Mouse (Mus musculus) heart, postnatal 0 days (tissue): Measurements from ENCODE around the gene U2af1l4. TPM values are rescaled to one million over a fixed set of nuclear protein-coding genes. Genes with fewer than 3 reads are reported as not detected.

Experiments used
- ATAC-seq: fragments of 200-750 bp; cut with Nextera tagmentation; 2 replicates; pipeline ENCODE4 v1.8.0; 2017; ENCODE audit warnings: low read depth, moderate number of reproducible peaks, moderate library complexity; ENCODE audit not compliant: insufficient read depth
- DNase-seq: peaks from one replicate; pipeline ENCODE4 v3.0.0-alpha.2; 2016; ENCODE audit warnings: low spot score
- H3K27ac ChIP-seq: fragments of 300-500 bp; sonication (generic); 2 replicates; pipeline ENCODE4 v1.5.1; 2014; ENCODE audit warnings: low read depth, mild to moderate bottlenecking
- H3K27me3 ChIP-seq: fragments of 300-500 bp; sonication (generic); 2 replicates; pipeline ENCODE4 v1.6.1; 2014; ENCODE audit warnings: low read length, mixed read lengths; ENCODE audit not compliant: control insufficient read depth, insufficient read depth
- H3K36me3 ChIP-seq: fragments of 300-500 bp; sonication (generic); replicated peaks from 2 replicates; pipeline ENCODE4 v1.6.1; 2014; ENCODE audit warnings: low read length, mixed read lengths; ENCODE audit not compliant: control insufficient read depth, insufficient read depth
- H3K4me1 ChIP-seq: fragments of 300-500 bp; sonication (generic); 2 replicates; pipeline ENCODE4 v1.6.1; 2014; ENCODE audit warnings: antibody characterized with exemption; ENCODE audit not compliant: control insufficient read depth, insufficient read depth
- H3K4me2 ChIP-seq: fragments of 300-500 bp; sonication (generic); 2 replicates; pipeline ENCODE4 v1.6.1; 2014; ENCODE audit warnings: low read depth, mild to moderate bottlenecking, low read length, moderate library complexity
- H3K4me3 ChIP-seq: fragments of 300-500 bp; sonication (generic); 2 replicates; pipeline ENCODE4 v1.5.1; 2014; ENCODE audit warnings: low read depth, low read length
- H3K9ac ChIP-seq: fragments of 300-500 bp; sonication (generic); replicated peaks from 2 replicates; pipeline ENCODE4 v1.6.1; 2014; ENCODE audit warnings: low read depth, low read length, mixed read lengths
- H3K9me3 ChIP-seq: fragments of 300-500 bp; sonication (generic); replicated peaks from 2 replicates; pipeline ENCODE4 v1.6.1; 2016; ENCODE audit warnings: low read length; ENCODE audit not compliant: control insufficient read depth
- CTCF ChIP-seq: IDR thresholded peaks from 2 replicates; pipeline ENCODE4 v1.5.1; 2016; ENCODE audit warnings: antibody characterized with exemption, control low read depth, low read depth
- EP300 ChIP-seq: IDR thresholded peaks from 2 replicates; pipeline ENCODE4 v1.6.1; 2016; ENCODE audit warnings: antibody characterized with exemption, low read depth
- WGBS: fragments of 180-500 bp; shearing (Covaris S2); extraction: QIAGEN DNeasy Blood & Tissue Kit; methylation state at CpG from one replicate; pipeline ENCODE4 v1.1.7; 2014; 5-methylcytosine and 5-hydroxymethylcytosine counted together
- polyA plus RNA-seq: library from polyadenylated mRNA; unstranded; fragments of >200 nt; fragmentation: Nextera tagmentation; extraction: Ambion mirVana; gene quantifications from 2 replicates; pipeline ENCODE4 v1.2.1, GENCODE M21; 2015
- total RNA-seq: library from RNA; depleted of rRNA; stranded (reverse); fragments of >200 nt; gene quantifications from 2 replicates; pipeline ENCODE4 v1.2.3, GENCODE M21; 2014; ENCODE audit warnings: low replicate concordance

U2af1l4 gene
- total and polyA plus RNA-seq, 2 experiments from 2014 or later = 41.9 to 120 TPM

DNA sequence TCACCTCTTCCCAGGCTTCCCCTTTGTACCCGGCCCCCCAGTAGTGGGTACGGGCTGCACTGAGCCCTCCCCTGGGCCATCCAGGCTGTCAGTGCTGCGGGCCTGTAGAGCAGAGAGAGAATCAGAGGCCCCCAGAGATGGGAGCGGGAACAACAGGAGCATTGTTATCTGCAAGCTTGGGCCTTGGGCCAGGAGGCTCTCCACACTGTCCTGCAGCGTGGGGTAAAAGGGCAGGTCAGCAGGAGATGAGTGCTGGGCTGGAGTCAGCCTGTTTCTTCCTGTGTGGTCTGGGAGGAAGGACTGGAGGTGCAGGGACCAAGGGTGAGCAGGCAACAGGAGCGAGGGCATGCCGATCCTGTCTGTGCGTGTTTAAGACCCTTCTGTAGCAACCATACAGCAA, 30.2 kb upstream of the U2af1l4 start:
- Histone ChIP-seq H3K4me1 (peaks cover 21% of the 10 kb centered on the region), H3K4me2 (peak overlapping the region; percentile 27; the same call in 1 of the 2 replicates), H3K9ac (no peak overlapping the region), H3K27ac (no peak overlapping the region), H3K4me3 (no peak overlapping the region), H3K36me3 (peaks cover 33% of the 10 kb centered on the region), H3K27me3 (no peaks in the 10 kb centered on the region), H3K9me3 (no peaks in the 10 kb centered on the region)
- 19% methylated on average over 8 of the region's 8 CpGs for WGBS
- peak; percentile 47 for DNase-seq
- peak; percentile 27 for ATAC-seq
- no peak for TF ChIP-seq EP300
- TF ChIP-seq CTCF = no peak

DNA sequence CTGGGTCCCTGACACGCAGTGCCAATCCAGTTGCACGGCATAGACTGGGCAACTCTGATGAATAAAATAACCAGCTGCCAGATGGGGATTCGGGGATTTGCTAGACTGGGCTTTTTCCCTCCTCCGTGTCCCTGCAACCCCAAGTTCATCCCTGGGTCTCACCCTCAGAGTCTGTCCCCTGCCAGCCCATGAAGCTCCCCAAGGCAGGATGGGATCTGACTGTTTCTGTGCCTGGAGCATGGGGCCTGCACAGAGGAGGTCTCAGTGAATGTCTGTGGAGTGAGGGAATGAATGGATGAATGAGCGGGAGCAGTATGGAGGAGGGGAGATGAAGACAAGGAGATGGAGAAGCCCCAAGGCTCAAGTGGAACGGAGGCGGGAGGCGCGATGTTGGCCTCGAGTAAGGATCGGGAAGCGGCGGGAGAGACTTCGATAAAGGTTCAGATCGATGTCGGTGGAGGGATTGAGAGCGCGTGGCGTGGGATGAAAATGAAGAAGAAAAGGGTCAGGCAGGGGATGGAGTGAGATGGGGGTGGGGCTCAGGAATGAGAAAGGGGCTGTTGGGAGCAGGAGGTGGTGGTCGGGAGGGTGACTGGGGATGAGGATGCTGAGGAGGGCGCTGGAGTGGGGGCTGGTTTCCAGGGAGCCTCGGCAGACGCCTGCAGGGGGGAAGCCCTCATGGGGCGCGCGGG, 29.0 kb upstream of the U2af1l4 start:
- Histone ChIP-seq H3K9ac (peak overlapping the region; percentile 60), H3K27ac (no peak overlapping the region), H3K4me2 (peak overlapping the region; percentile 86), H3K4me3 (peak overlapping the region; percentile 58), H3K4me1 (peaks cover 21% of the 10 kb centered on the region), H3K9me3 (no peaks in the 10 kb centered on the region), H3K36me3 (peaks cover 22% of the 10 kb centered on the region), H3K27me3 (no peaks in the 10 kb centered on the region)
- 14% methylated on average over 23 of the region's 26 CpGs for WGBS
- DNase-seq (no peak), ATAC-seq (peak; percentile 7; the same call in 1 of the 2 replicates)
- TF ChIP-seq EP300 = no peak
- TF ChIP-seq CTCF = no peak

- Histone ChIP-seq H3K9ac (peak within 1 kb of the TSS; percentile 60), H3K27me3 (no peaks in the 10 kb centered on the region), H3K27ac (no peak within 1 kb of the TSS), H3K4me3 (peak within 1 kb of the TSS; percentile 58), H3K4me2 (peak within 1 kb of the TSS; percentile 86), H3K36me3 (peaks cover 16% of the 10 kb centered on the region), H3K9me3 (no peaks in the 10 kb centered on the region), H3K4me1 (peaks cover 21% of the 10 kb centered on the region)
- peak; percentile 96 for ATAC-seq
- peak; percentile 94 for DNase-seq
- TF ChIP-seq CTCF (no peak), EP300 (no peak)
- under 1% methylated on average over 68 of the region's 84 CpGs for WGBS
Observed at GRCm38 (mm10) chr7:30534633-30535577, 28.2 kb upstream of the U2af1l4 start, which contains the start of gene Arhgap33. Gene Arhgap33 (minus strand): TSS chr7:30535060.

DNA sequence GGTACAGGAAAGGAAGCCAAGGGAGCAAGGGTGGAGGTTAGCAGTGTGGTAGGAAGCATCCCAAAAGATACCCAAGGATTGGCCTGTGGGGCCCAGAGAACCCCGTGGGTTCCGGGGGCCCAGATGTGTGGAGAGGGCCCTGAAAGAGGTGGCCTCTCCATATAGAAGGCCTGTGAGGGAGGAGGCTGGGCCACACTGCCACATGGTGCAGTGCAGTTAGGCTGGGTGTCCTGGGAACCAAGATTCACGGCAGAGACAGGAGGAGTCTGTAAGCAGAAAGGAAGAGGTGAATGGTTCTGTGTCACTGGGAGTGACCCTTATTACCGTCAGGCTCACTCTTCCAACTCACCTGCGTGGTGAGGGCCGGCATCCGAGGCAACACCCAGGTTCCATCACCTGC, 22.5 kb upstream of the U2af1l4 start:
- H3K36me3 ChIP-seq = peaks cover 8% of the 10 kb centered on the region

DNA sequence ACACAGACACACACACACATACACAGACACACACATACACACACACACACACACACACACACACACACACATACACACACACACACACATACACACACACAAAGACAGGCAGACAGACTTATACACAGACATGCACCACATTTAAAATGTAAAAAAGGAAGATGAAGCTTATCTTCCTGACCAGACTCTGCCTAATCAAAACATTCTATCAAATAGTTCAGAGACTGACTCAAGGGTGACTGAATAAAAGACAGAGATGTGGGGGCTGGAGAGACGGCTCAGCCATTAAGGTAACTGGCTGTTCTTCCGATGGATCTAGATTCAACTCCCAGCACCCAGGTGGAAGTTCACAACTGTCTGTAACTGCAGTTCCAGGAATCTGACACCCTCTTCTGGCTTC, 18.8 kb upstream of the U2af1l4 start:
- ATAC-seq (no peak), DNase-seq (no peak)
- Histone ChIP-seq H3K4me2 (no peak overlapping the region), H3K9me3 (no peaks in the 10 kb centered on the region), H3K4me1 (no peaks in the 10 kb centered on the region), H3K9ac (no peak overlapping the region), H3K27me3 (no peaks in the 10 kb centered on the region), H3K27ac (no peak overlapping the region), H3K36me3 (peaks cover 28% of the 10 kb centered on the region), H3K4me3 (no peak overlapping the region)
- no peak for TF ChIP-seq CTCF
- no peak for TF ChIP-seq EP300
- 88% methylated on average over 2 of the region's 2 CpGs for WGBS

More for the DNA sequence above, 22.5 kb upstream of the U2af1l4 start:
- H3K4me3 ChIP-seq = no peak overlapping the region
- no peaks in the 10 kb centered on the region for H3K27me3 ChIP-seq
- ATAC-seq = no peak
- no peak overlapping the region for H3K27ac ChIP-seq
- no peak for DNase-seq
- WGBS = 88% methylated on average over 7 of the region's 7 CpGs
- no peaks in the 10 kb centered on the region for H3K4me1 ChIP-seq
- no peaks in the 10 kb centered on the region for H3K9me3 ChIP-seq
- TF ChIP-seq EP300 (no peak), CTCF (no peak)
- no peak overlapping the region for H3K9ac ChIP-seq
- H3K4me2 ChIP-seq = no peak overlapping the region
